Mouse (Mus musculus): ENCODE data around the gene Map3k11. TPM values are rescaled to one million over a fixed set of nuclear protein-coding genes. Genes with fewer than 3 reads are reported as not detected.

The Map3k11 gene
- polyA plus RNA-seq, 1 experiment from 2014 or later: 26.2 TPM

- H3K4me2 ChIP-seq (replicated peaks): no peak overlapping the region
- H3K4me3 ChIP-seq: no peak overlapping the region
- H3K9me3 ChIP-seq: no peaks in the 10 kb centered on the region
- H3K27me3 ChIP-seq: peaks cover 12% of the 10 kb centered on the region
- peaks cover 52% of the 10 kb centered on the region for H3K4me1 ChIP-seq
- no peak overlapping the region for H3K9ac ChIP-seq (replicated peaks)
- no peak for ATAC-seq (ENCODE audit: low FRiP score, low read depth)
- H3K27ac ChIP-seq (replicated peaks): no peak overlapping the region
- peaks cover 57% of the 10 kb centered on the region for H3K36me3 ChIP-seq
- whole genome bisulfite sequencing: 83% methylated on average over 6 of the region's 6 CpGs
Observed at GRCm38 (mm10) chr19:5693801-5694200, 5.3 kb downstream of the Map3k11 start.

- Histone ChIP-seq H3K9ac (replicated peaks) (0 out of 2 replicates have a peak overlapping the region, but pooled peaks have one; percentile 50), H3K4me1 (peaks cover 33% of the 10 kb centered on the region), H3K4me2 (replicated peaks) (peak overlapping the region; percentile 66), H3K36me3 (peaks cover 72% of the 10 kb centered on the region), H3K9me3 (no peaks in the 10 kb centered on the region), H3K27me3 (peaks cover 12% of the 10 kb centered on the region), H3K4me3 (peak overlapping the region; percentile 38), H3K27ac (replicated peaks) (no peak overlapping the region)
- 8% methylated on average over 41 of the region's 41 CpGs for whole genome bisulfite sequencing
- ATAC-seq (ENCODE audit: low FRiP score, low read depth): peak; percentile 72
Observed at GRCm38 (mm10) chr19:5695849-5696462, 7.4 kb downstream of the Map3k11 start.

GRCm38 (mm10) chr19:5704163-5704800, 15.7 kb downstream of the Map3k11 start, which contains the start of gene Kcnk7:
TSS of gene Kcnk7 (plus strand) at chr19:5704367.
- Histone ChIP-seq H3K9me3 (no peaks in the 10 kb centered on the region), H3K4me2 (replicated peaks) (no peak within 1 kb of the TSS), H3K27me3 (no peaks in the 10 kb centered on the region), H3K4me1 (0 out of 2 replicates have a peak, but pooled peaks cover 3% of the 10 kb centered on the region), H3K9ac (replicated peaks) (no peak within 1 kb of the TSS), H3K27ac (replicated peaks) (0 out of 2 replicates have a peak within 1 kb of the TSS, but pooled peaks have one; percentile 8), H3K4me3 (no peak within 1 kb of the TSS), H3K36me3 (peaks cover 78% of the 10 kb centered on the region)
- no peak for ATAC-seq (ENCODE audit: low FRiP score, low read depth)
- WGBS: 79% methylated on average over 17 of the region's 17 CpGs

- Histone ChIP-seq H3K4me3 (no peak overlapping the region), H3K27ac (replicated peaks) (no peak overlapping the region), H3K4me1 (0 out of 2 replicates have a peak, but pooled peaks cover 3% of the 10 kb centered on the region), H3K9ac (replicated peaks) (no peak overlapping the region), H3K27me3 (no peaks in the 10 kb centered on the region), H3K36me3 (peaks cover 76% of the 10 kb centered on the region), H3K4me2 (replicated peaks) (no peak overlapping the region), H3K9me3 (no peaks in the 10 kb centered on the region)
- no peak for ATAC-seq (ENCODE audit: low FRiP score, low read depth)
- WGBS: 49% methylated on average over 10 of the region's 10 CpGs
Observed at GRCm38 (mm10) chr19:5704801-5705571, 16.4 kb downstream of the Map3k11 start.

GRCm38 (mm10) chr19:5710068-5710467, 21.5 kb downstream of the Map3k11 start:
- no peaks in the 10 kb centered on the region for H3K27me3 ChIP-seq
- no peak overlapping the region for H3K4me3 ChIP-seq
- peaks cover 3% of the 10 kb centered on the region; the same call in 1 of the 2 replicates for H3K4me1 ChIP-seq
- 92% methylated on average over 6 of the region's 6 CpGs for WGBS
- H3K4me2 ChIP-seq (replicated peaks): no peak overlapping the region
- H3K27ac ChIP-seq (replicated peaks): no peak overlapping the region
- no peak overlapping the region for H3K9ac ChIP-seq (replicated peaks)
- H3K9me3 ChIP-seq: no peaks in the 10 kb centered on the region
- peaks cover 63% of the 10 kb centered on the region for H3K36me3 ChIP-seq
- ATAC-seq (ENCODE audit: low FRiP score, low read depth): no peak

- H3K4me1 ChIP-seq: peaks cover 7% of the 10 kb centered on the region
- H3K36me3 ChIP-seq: peaks cover 63% of the 10 kb centered on the region
- H3K9me3 ChIP-seq: no peaks in the 10 kb centered on the region
- WGBS: 75% methylated on average over 8 of the region's 8 CpGs
- H3K4me2 ChIP-seq (replicated peaks): no peak overlapping the region
- 0 out of 2 replicates have a peak, but pooled peaks cover under 1% of the 10 kb centered on the region for H3K27me3 ChIP-seq
- ATAC-seq (ENCODE audit: low FRiP score, low read depth): no peak
- H3K27ac ChIP-seq (replicated peaks): no peak overlapping the region
- H3K9ac ChIP-seq (replicated peaks): no peak overlapping the region
- H3K4me3 ChIP-seq: no peak overlapping the region
Observed at GRCm38 (mm10) chr19:5710581-5710980, 22.0 kb downstream of the Map3k11 start.

- H3K9ac ChIP-seq (replicated peaks): no peak overlapping the region
- H3K27me3 ChIP-seq: 0 out of 2 replicates have a peak, but pooled peaks cover 4% of the 10 kb centered on the region
- 5% methylated on average over 3 of the region's 3 CpGs for WGBS
- no peak overlapping the region for H3K27ac ChIP-seq (replicated peaks)
- H3K4me1 ChIP-seq: peaks cover 13% of the 10 kb centered on the region
- H3K4me2 ChIP-seq (replicated peaks): no peak overlapping the region
- H3K9me3 ChIP-seq: no peaks in the 10 kb centered on the region
- ATAC-seq (ENCODE audit: low FRiP score, low read depth): no peak
- H3K4me3 ChIP-seq: no peak overlapping the region
- H3K36me3 ChIP-seq: peaks cover 59% of the 10 kb centered on the region
Observed at GRCm38 (mm10) chr19:5711218-5711617, 22.7 kb downstream of the Map3k11 start.

GRCm38 (mm10) chr19:5711907-5712460, 23.4 kb downstream of the Map3k11 start:
- H3K27ac ChIP-seq (replicated peaks): no peak overlapping the region
- peaks cover 4% of the 10 kb centered on the region; the same call in 1 of the 2 replicates for H3K27me3 ChIP-seq
- no peak overlapping the region for H3K4me3 ChIP-seq
- H3K36me3 ChIP-seq: peaks cover 54% of the 10 kb centered on the region
- ATAC-seq (ENCODE audit: low FRiP score, low read depth): no peak
- no peaks in the 10 kb centered on the region for H3K9me3 ChIP-seq
- 92% methylated on average over 14 of the region's 14 CpGs for WGBS
- H3K4me2 ChIP-seq (replicated peaks): no peak overlapping the region
- no peak overlapping the region for H3K9ac ChIP-seq (replicated peaks)
- peaks cover 21% of the 10 kb centered on the region for H3K4me1 ChIP-seq

GRCm38 (mm10) chr19:5713255-5713654, 24.7 kb downstream of the Map3k11 start:
- Histone ChIP-seq H3K36me3 (peaks cover 41% of the 10 kb centered on the region), H3K4me3 (no peak overlapping the region), H3K4me2 (replicated peaks) (no peak overlapping the region), H3K27me3 (peaks cover 4% of the 10 kb centered on the region; the same call in 1 of the 2 replicates), H3K4me1 (peaks cover 25% of the 10 kb centered on the region), H3K27ac (replicated peaks) (no peak overlapping the region), H3K9me3 (no peaks in the 10 kb centered on the region), H3K9ac (replicated peaks) (no peak overlapping the region)
- WGBS: 71% methylated on average over 5 of the region's 5 CpGs
- no peak for ATAC-seq (ENCODE audit: low FRiP score, low read depth)

GRCm38 (mm10) chr19:5713730-5714129, 25.2 kb downstream of the Map3k11 start:
- H3K27me3 ChIP-seq: peaks cover 4% of the 10 kb centered on the region; the same call in 1 of the 2 replicates
- no peak overlapping the region for H3K27ac ChIP-seq (replicated peaks)
- no peak overlapping the region for H3K9ac ChIP-seq (replicated peaks)
- peaks cover 41% of the 10 kb centered on the region for H3K36me3 ChIP-seq
- no peak overlapping the region for H3K4me3 ChIP-seq
- no peak for ATAC-seq (ENCODE audit: low FRiP score, low read depth)
- WGBS: 20% methylated on average over 2 of the region's 2 CpGs
- peaks cover 25% of the 10 kb centered on the region for H3K4me1 ChIP-seq
- no peaks in the 10 kb centered on the region for H3K9me3 ChIP-seq
- no peak overlapping the region for H3K4me2 ChIP-seq (replicated peaks)

GRCm38 (mm10) chr19:5715793-5716688, 27.5 kb downstream of the Map3k11 start:
- Histone ChIP-seq H3K4me3 (peak overlapping the region; percentile 27), H3K4me2 (replicated peaks) (peak overlapping the region; percentile 47), H3K27me3 (peaks cover 4% of the 10 kb centered on the region; the same call in 1 of the 2 replicates), H3K9me3 (no peaks in the 10 kb centered on the region), H3K27ac (replicated peaks) (no peak overlapping the region), H3K4me1 (peaks cover 25% of the 10 kb centered on the region), H3K9ac (replicated peaks) (peak overlapping the region; percentile 43), H3K36me3 (peaks cover 43% of the 10 kb centered on the region)
- ATAC-seq (ENCODE audit: low FRiP score, low read depth): peak; percentile 77
- WGBS: 14% methylated on average over 43 of the region's 43 CpGs

All from midbrain, embryonic 12.5 days (tissue).